Mouse (Mus musculus) frontal cortex, adult 2 months (tissue): ENCODE data around the gene Gnb4. TPM values are rescaled to one million over a fixed set of nuclear protein-coding genes. Genes with fewer than 3 reads are reported as not detected.

Source experiments
- polyA plus RNA-seq: library from polyadenylated mRNA; depleted of rRNA; stranded (reverse); fragments of >200 nt; gene quantifications from 2 replicates; pipeline ENCODE4 v1.2.3, GENCODE M21; 2012; rRNA removed

Gnb4 gene
- polyA plus RNA-seq, 1 experiment: 43.8 TPM

Other genes with a start within 250 kb of the Gnb4 start
- 20.1 and 23.4 TPM in 2 replicates for gene Pik3ca, start 218.9 kb downstream of the Gnb4 start, polyA plus RNA-seq
- gene Kcnmb3, start 124.4 kb downstream of the Gnb4 start, polyA plus RNA-seq: 0.04 and 0.19 TPM in 2 replicates
- 54.9 and 57.8 TPM in 2 replicates for gene Zfp639, start 106.3 kb downstream of the Gnb4 start, polyA plus RNA-seq
- gene Mfn1, start 87.1 kb downstream of the Gnb4 start, polyA plus RNA-seq: 107 and 127 TPM in 2 replicates
- 20.7 and 22.0 TPM in 2 replicates for gene Actl6a, start 89.7 kb upstream of the Gnb4 start, polyA plus RNA-seq
- gene Ndufb5, start 120.4 kb upstream of the Gnb4 start, polyA plus RNA-seq: 279 and 326 TPM in 2 replicates
- gene Mrpl47, start 121.0 kb upstream of the Gnb4 start, polyA plus RNA-seq: 10.9 and 14.7 TPM in 2 replicates
- gene Usp13, start 201.0 kb upstream of the Gnb4 start, polyA plus RNA-seq: 11.5 and 11.9 TPM in 2 replicates